In the genomic region with DNA sequence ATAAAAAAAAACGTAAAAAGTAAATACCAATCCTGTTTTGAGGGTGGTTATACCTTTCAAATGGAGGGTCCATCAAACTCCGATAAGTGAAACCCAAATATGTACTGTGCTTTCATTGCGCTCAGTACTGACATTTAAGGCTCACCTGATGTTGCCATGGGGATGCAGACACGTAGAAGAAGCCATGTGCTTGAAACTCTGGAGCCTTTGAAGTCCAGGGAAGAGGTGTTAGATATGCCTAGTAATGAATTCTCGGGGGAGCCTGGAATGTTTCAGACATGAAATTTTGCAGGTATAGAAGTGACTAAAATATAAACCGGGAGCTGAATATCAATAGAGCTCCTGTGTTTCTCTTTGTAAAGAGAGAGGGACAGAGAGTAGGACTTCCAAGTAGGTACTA, we compare ENCODE assay signal across 14 mouse cellular contexts.
"Had no signal": no experiment of that assay in that cellular context is flagged by ENCODE, and none has a peak within 500 bp of the region (broad histone marks: within the 10 kb centered on the region; RNA-seq: fewer than 3 reads in every experiment).

No protein-coding gene starts in this region.

- H3K4me2 ChIP-seq: limb, embryonic 15.5 days; liver, embryonic 12.5 days; lung, embryonic 14.5 days; midbrain, embryonic 12.5 days; stomach, embryonic 15.5 days had no signal

- H3K36me3 ChIP-seq: limb, embryonic 15.5 days; liver, embryonic 12.5 days; midbrain, embryonic 12.5 days; stomach, embryonic 15.5 days had no signal

- H3K9ac ChIP-seq: limb, embryonic 15.5 days; liver, embryonic 12.5 days; lung, embryonic 14.5 days; midbrain, embryonic 12.5 days; stomach, embryonic 15.5 days had no signal

- H3K4me3 ChIP-seq: limb, embryonic 15.5 days; liver, embryonic 12.5 days; midbrain, embryonic 12.5 days; stomach, embryonic 15.5 days had no signal

- DNase-seq: kidney, adult 18-20 months; kidney, postnatal 10 days; kidney, postnatal 4 days; layer of hippocampus, postnatal 36 days; lung, embryonic 14.5 days; lung, postnatal 10 days; lung, postnatal 4 days; right cerebral cortex, postnatal 14 days; thymus, adult 2 months; thymus, postnatal 25 days had no signal

- H3K27me3 ChIP-seq: limb, embryonic 15.5 days; liver, embryonic 12.5 days; midbrain, embryonic 12.5 days; stomach, embryonic 15.5 days had no signal

- H3K27ac ChIP-seq: limb, embryonic 15.5 days; liver, embryonic 12.5 days; midbrain, embryonic 12.5 days; stomach, embryonic 15.5 days had no signal

- H3K4me1 ChIP-seq: liver, embryonic 12.5 days; midbrain, embryonic 12.5 days had no signal

- H3K9me3 ChIP-seq: limb, embryonic 15.5 days; liver, embryonic 12.5 days; midbrain, embryonic 12.5 days; stomach, embryonic 15.5 days had no signal

- ATAC-seq: liver, embryonic 12.5 days had no signal
